Mouse (Mus musculus) erythroblast, embryonic 14.5 days (primary cell): ENCODE results near the gene Plcxd2. TPM values are rescaled to one million over a fixed set of nuclear protein-coding genes. Genes with fewer than 3 reads are reported as not detected.
A peak's percentile ranks its signal among the peaks of the same experiment; 100 is the strongest.

Experiments used
- H3K27me3 ChIP-seq: 2 replicates; pipeline ENCODE4 v1.6.1; 2012; ENCODE audit warnings: inconsistent platforms; ENCODE audit not compliant: control insufficient read depth
- H3K36me3 ChIP-seq: 2 replicates; pipeline ENCODE4 v1.6.1; 2012; ENCODE audit warnings: mild to moderate bottlenecking, inconsistent platforms; ENCODE audit not compliant: control insufficient read depth
- H3K4me1 ChIP-seq: 2 replicates; pipeline ENCODE4 v1.6.1; 2012; ENCODE audit warnings: inconsistent platforms; ENCODE audit not compliant: control insufficient read depth
- H3K4me3 ChIP-seq: replicated peaks from 2 replicates; pipeline ENCODE3; 2012; ENCODE audit warnings: moderate library complexity, mild to moderate bottlenecking, inconsistent platforms
- H3K9me3 ChIP-seq: 2 replicates; pipeline ENCODE4 v1.6.1; 2012; ENCODE audit warnings: low read length, inconsistent platforms, mixed read lengths; ENCODE audit not compliant: control insufficient read depth
- GATA1 ChIP-seq: IDR thresholded peaks from 2 replicates; pipeline ENCODE4 v1.6.1; 2012; ENCODE audit warnings: low read length, inconsistent platforms, mixed read lengths
- TAL1 ChIP-seq: IDR thresholded peaks from 3 replicates; pipeline ENCODE4 v1.6.1; 2012; ENCODE audit warnings: low read length, inconsistent platforms, mixed read lengths
- polyA plus RNA-seq: library from polyadenylated mRNA; stranded (reverse); fragments of >175 nt; gene quantifications from 2 replicates; pipeline ENCODE4 v1.2.3, GENCODE M21; 2012

Plcxd2 gene
- polyA plus RNA-seq: under 0.01 TPM in 1 of 2 replicates, not detected in the other

- peak within 1 kb of the TSS; percentile 61 for H3K4me3 ChIP-seq
- no peaks in the 10 kb centered on the region; the same call in 1 of the 2 replicates for H3K36me3 ChIP-seq
- peaks cover 14% of the 10 kb centered on the region for H3K4me1 ChIP-seq
- H3K9me3 ChIP-seq: no peaks in the 10 kb centered on the region
- TF ChIP-seq TAL1 (no peak), GATA1 (no peak)
- peaks cover 7% of the 10 kb centered on the region for H3K27me3 ChIP-seq
Observed at GRCm38 (mm10) chr16:46010153-46010905, at the start of gene Plcxd2. Gene Plcxd2, minus strand, starts transcription at chr16:46010218.

- Histone ChIP-seq H3K4me3 (no peak overlapping the region), H3K9me3 (no peaks in the 10 kb centered on the region), H3K36me3 (no peaks in the 10 kb centered on the region), H3K4me1 (no peaks in the 10 kb centered on the region), H3K27me3 (no peaks in the 10 kb centered on the region)
- no peak for TF ChIP-seq TAL1
- no peak for TF ChIP-seq GATA1
Observed at GRCm38 (mm10) chr16:46046906-46047305, 36.9 kb upstream of the Plcxd2 start.

GRCm38 (mm10) chr16:46036261-46036660 lies 26.2 kb upstream of the Plcxd2 start:
- Histone ChIP-seq H3K4me3 (no peak overlapping the region), H3K36me3 (no peaks in the 10 kb centered on the region), H3K4me1 (no peaks in the 10 kb centered on the region), H3K27me3 (no peaks in the 10 kb centered on the region), H3K9me3 (no peaks in the 10 kb centered on the region; the same call in 1 of the 2 replicates)
- TF ChIP-seq GATA1: no peak

- Histone ChIP-seq H3K4me3 (no peak overlapping the region), H3K4me1 (no peaks in the 10 kb centered on the region), H3K36me3 (no peaks in the 10 kb centered on the region), H3K27me3 (no peaks in the 10 kb centered on the region), H3K9me3 (no peaks in the 10 kb centered on the region)
- TF ChIP-seq TAL1: no peak
- TF ChIP-seq GATA1: no peak
Observed at GRCm38 (mm10) chr16:46033896-46034295, 23.9 kb upstream of the Plcxd2 start.

GRCm38 (mm10) chr16:46022958-46023491 lies 13.0 kb upstream of the Plcxd2 start:
- H3K4me1 ChIP-seq: no peaks in the 10 kb centered on the region
- no peaks in the 10 kb centered on the region for H3K9me3 ChIP-seq
- TF ChIP-seq GATA1: no peak
- TF ChIP-seq TAL1: no peak
- no peaks in the 10 kb centered on the region for H3K27me3 ChIP-seq
- no peak overlapping the region for H3K4me3 ChIP-seq
- no peaks in the 10 kb centered on the region for H3K36me3 ChIP-seq

- H3K4me1 ChIP-seq: no peaks in the 10 kb centered on the region
- H3K27me3 ChIP-seq: no peaks in the 10 kb centered on the region
- TF ChIP-seq TAL1: no peak
- TF ChIP-seq GATA1: no peak
- H3K9me3 ChIP-seq: no peaks in the 10 kb centered on the region
- H3K36me3 ChIP-seq: no peaks in the 10 kb centered on the region
- H3K4me3 ChIP-seq: no peak overlapping the region
Observed at GRCm38 (mm10) chr16:46022189-46022928, 12.3 kb upstream of the Plcxd2 start.

- Histone ChIP-seq H3K4me1 (no peaks in the 10 kb centered on the region), H3K4me3 (no peak overlapping the region), H3K9me3 (no peaks in the 10 kb centered on the region), H3K36me3 (no peaks in the 10 kb centered on the region), H3K27me3 (no peaks in the 10 kb centered on the region)
- TF ChIP-seq GATA1 (no peak), TAL1 (no peak)
Observed at GRCm38 (mm10) chr16:46021302-46021701, 11.3 kb upstream of the Plcxd2 start.

- no peaks in the 10 kb centered on the region for H3K4me1 ChIP-seq
- H3K4me3 ChIP-seq: no peak overlapping the region
- H3K27me3 ChIP-seq: no peaks in the 10 kb centered on the region
- H3K36me3 ChIP-seq: no peaks in the 10 kb centered on the region
- H3K9me3 ChIP-seq: no peaks in the 10 kb centered on the region
- TF ChIP-seq TAL1: no peak
- no peak for TF ChIP-seq GATA1
Observed at GRCm38 (mm10) chr16:46020396-46020795, 10.4 kb upstream of the Plcxd2 start.

GRCm38 (mm10) chr16:46019799-46020198 lies 9.8 kb upstream of the Plcxd2 start:
- Histone ChIP-seq H3K4me1 (no peaks in the 10 kb centered on the region), H3K36me3 (no peaks in the 10 kb centered on the region), H3K4me3 (no peak overlapping the region), H3K9me3 (no peaks in the 10 kb centered on the region), H3K27me3 (no peaks in the 10 kb centered on the region)
- TF ChIP-seq GATA1: no peak
